Mouse (Mus musculus): ENCODE data around the gene Gpi1. TPM values are rescaled to one million over a fixed set of nuclear protein-coding genes. Genes with fewer than 3 reads are reported as not detected.

Gpi1 gene
- polyA plus RNA-seq (2012; rRNA removed) = 242 and 345 TPM in 2 replicates

DNA sequence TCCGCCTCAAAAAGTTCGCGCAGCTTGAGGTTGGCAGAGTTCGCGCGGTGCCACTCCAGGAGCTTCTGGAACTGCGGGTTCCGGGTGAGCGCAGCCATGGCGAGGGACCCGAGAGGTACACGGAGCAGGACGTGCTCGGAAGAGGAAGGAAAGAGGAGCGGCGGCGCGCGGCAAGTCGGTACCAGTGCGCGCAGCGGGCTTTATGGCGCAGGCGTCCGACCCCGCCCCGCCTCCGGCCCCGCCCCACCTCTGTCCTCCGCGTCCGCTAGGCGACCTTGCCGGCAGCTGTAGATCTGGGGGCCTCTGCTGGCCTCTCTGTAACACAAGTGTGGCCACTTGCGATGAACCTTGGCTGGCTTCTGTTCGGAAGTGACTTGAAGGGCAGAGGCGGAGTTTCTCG lies at the start of gene Gpi1:
Gene Gpi1, minus strand, starts transcription at position 221 of the 400 bp plus-strand sequence.
- DNase-seq (ENCODE audit: low spot score) = peak; percentile 77

DNA sequence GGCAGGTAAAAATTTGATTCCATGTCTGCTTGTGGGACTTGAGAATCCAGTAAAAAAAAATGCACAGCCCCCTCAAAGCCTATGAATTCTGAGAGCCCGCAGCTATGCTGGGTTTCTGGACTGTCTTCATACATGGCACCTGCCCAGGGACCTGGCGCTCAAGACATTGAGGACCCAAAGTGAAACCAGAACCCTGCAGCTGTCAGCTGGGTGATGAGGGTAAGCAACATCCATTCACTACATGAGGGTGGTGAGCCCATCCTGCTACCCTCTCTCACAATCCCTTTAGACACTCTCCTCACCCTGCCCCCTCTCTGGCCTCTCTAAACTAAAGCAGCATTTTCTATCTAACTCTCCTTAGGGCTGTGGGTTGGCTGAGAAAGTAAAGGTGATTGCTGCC lies 47.5 kb upstream of the Gpi1 start:
- no peak for DNase-seq (ENCODE audit: low spot score)

DNA sequence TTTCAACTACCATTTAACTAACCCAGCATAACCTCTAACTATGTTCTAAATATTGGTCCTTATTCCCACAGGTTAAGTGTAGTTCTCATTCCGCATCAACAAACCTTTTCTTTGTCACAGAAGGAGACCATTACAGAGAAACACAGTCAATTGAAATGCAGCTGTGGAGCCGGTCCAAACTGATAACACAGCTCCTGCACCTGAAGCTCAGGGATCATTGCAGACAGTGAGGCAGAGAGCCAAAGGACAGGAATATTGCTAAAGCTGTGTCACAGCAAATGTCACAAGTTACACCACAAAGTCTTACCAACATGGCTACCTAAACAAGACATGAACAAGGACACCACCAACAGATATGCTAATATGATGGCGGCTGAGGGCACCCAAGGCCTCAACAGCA lies 45.9 kb upstream of the Gpi1 start:
- DNase-seq (ENCODE audit: low spot score) = no peak

DNA sequence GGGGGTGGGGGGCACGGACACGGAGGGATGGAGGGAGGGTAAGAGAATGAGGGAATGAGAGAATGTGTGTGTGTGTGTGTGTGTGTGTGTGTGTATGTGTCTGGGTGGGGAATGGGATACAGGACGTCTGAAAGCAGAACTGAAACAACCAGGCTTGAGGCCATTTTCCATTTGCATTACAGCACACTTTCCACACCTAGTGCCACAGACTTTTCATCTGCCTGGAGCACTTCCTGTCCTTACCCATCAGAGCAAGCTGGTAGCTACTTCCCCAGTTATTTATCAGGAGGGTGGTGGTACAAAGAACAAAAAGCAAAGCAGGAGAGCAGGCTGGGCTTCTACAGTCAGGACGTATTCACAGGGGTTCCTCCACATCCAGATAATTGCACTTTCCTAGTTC lies 42.3 kb upstream of the Gpi1 start:
- DNase-seq (ENCODE audit: low spot score) = no peak

DNA sequence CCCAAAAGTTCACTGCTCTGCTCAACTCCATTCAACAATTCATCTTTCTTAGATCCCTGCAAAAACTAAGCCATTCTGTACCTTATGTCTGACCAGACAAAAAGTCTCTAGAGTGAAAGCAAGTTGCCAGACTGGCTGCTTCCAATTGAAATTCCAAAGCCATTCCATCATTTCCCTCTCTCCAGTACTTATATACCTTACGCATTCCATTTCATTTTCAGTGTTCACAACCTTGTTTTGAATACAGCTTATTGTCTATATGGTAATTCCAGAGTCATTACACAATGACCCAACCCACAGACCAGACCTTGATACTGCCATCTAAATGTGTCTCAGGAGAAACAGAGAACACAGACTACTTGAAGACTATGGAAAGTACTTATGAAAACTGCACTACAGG lies 38.3 kb upstream of the Gpi1 start:
- no peak for DNase-seq (ENCODE audit: low spot score)

DNA sequence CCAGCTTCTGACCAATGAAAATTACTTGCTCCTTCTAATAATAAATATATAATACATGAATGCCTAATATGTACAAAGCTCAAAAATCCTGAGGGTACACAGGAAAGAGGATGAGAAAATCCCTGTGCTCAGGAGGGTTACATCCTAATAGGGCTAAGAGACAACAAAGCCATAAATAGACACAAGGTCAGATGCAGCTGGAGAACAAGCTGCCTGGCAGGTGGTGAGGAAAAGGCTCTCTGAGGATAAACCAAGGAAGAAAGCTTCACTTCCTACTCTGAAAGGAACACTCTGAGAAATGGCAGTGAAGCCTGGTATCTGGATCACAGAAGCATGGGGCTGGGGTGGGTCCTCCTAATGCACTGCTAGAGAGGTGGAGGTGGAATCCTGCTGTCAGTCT lies 36.3 kb upstream of the Gpi1 start:
- no peak for DNase-seq (ENCODE audit: low spot score)

DNA sequence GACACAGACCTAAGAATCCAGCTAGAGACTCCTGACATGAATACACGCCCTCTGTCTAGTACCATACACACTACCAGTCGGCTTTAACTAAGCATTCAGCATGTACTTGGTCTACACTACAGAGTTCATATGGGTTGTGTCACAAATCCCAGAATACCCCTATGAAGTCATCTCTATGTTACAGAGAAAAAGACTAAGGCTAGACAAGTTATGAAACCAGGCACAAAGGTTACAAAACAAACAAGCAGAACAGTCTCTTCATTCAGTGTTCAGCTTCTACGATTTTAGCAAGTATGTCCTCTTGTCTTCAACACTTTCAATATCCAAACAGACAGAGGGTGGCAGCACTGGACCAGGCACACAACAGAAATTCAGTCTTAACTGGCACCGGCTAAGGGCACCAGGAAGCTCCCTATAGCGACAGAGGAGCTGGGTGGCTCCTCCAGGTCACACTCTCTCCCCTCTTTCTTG lies 35.8 kb upstream of the Gpi1 start:
- DNase-seq (ENCODE audit: low spot score) = peak; percentile 35

DNA sequence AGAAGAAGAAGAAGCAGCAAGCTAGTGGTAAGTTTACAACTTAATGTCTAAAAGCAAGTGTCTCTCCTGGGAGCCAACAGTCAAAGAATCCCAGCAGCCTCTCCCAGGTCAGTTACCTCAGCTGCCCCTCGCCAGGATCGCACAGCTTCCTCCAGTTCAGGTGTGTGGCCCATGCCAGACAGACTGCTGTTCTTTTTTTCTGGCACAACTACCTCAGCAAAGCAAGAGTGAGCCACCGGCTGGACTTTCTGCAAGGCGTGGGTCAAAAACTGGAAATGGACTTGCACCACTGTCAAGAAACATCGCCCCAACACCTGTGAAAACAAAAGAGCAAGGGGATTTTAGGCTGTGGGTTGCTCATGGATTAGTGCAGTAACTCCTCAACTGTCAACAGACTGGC lies 33.3 kb upstream of the Gpi1 start:
- DNase-seq (ENCODE audit: low spot score) = no peak

DNA sequence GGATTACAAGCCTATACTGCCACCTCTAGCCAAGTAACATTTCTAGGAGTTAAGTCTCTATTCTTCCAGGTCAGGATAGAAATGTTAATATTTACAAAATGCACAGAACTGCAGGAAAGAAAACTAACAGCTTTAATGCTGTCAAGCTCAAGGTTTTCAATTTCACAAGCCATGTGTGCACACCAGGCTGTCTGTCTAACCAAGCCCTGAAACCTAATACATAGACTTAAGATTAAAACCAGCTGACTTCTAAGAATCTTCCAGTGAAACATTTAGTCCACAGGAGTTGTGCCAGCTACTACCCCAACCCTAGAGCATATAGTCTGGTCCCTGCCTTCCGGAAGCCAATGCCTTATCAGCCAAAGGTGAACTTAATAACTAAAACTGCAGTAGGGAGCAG lies 28.3 kb upstream of the Gpi1 start:
- no peak for DNase-seq (ENCODE audit: low spot score)

DNA sequence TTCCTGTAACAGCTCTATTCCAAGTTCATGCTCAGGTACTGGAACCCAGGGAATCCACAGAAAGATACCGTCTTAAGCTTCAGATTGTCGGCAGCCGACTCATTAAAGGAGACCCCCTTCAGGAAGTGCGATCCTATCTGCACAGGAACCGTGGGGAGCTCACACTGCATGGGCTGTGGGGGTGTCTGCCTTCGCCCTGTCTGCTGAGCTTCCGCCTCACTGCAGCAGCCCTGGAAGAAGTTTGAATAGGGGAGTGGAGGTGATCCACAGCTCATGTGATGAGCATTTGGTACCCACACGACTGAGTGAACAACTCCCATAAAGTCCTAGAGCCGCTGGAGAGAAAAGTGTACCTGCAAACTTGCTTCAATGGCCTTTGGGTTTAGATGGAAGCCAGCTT lies 27.1 kb upstream of the Gpi1 start:
- DNase-seq (ENCODE audit: low spot score) = no peak

DNA sequence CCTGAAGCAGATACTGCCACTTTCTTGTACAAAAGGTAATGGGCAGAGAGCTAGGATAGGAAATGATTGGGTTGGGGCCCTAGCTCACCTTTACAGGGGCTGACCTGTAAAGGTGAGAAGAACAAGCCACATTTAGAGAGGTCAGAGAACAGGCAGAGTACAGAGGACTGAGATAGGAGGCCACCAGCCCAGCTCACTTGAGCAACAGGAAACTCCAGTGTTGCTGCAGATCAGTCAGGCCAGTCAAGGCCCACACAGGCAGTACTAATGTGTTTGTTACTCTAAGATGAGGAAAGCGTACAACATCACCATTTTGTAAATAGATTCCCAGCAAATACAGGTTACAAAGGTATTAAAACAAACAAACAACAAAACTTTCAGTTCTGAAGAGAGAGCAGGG lies 25.8 kb upstream of the Gpi1 start:
- no peak for DNase-seq (ENCODE audit: low spot score)

DNA sequence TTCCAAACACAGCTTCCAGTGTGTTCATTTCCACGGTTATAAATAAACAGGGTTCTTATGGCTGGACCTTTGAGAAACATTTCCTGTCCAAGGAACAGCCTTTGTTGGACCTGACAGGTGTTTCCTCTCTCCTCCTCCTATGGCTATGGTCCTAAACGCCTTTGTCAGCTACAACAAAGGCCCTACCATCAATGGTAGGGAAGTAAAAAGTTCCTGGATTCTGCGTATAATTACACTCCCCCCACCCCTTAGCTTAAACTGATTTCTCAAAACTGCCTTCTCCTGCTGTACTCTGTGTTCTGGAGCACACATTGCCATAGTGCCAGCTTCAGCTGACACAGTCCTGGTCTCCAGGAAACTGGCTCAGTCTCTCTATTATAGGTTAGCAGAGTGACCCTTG lies 25.0 kb upstream of the Gpi1 start:
- no peak for DNase-seq (ENCODE audit: low spot score)

DNA sequence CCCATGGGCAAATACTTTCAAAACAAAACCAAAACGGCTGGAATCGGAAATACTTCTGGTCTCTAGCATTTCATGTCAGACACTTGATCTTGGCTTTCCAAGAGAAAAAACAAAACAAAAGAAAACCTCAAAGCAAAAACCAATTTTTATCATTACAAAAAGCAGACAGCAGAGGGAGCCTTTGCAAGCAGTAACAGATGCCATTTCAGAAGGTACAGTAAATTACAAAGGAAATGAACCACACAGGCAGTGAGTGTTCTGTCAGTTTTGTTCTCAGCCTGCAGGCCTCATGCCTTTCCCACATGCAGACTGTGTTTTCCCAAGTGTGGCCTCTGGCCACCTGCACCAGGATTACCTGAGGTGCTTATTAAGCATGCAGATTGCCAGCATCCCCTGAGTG lies 21.9 kb upstream of the Gpi1 start:
- DNase-seq (ENCODE audit: low spot score) = no peak

DNA sequence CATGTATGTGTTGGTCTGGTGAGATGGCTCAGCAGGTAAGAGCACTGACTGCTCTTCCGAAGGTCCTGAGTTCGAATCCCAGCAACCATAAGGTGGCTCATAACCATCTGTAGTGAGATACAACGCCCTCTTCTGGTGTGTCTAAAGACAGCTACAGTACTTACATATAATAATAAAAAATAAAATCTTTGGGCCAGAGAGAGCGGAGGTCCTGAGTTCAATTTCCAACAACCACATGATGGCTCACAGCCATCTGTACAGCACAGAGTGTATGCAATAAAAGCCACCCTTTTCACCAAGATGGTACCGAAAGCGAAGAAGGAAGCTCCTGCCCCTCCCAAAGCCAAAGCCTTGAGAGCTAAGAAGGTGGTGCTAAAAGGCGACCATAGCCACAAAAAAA lies 20.6 kb upstream of the Gpi1 start, which contains the start of gene Gm6096:
Gene Gm6096, plus strand, starts transcription at position 301 of the 400 bp plus-strand sequence.
- DNase-seq (ENCODE audit: low spot score) = no peak

DNA sequence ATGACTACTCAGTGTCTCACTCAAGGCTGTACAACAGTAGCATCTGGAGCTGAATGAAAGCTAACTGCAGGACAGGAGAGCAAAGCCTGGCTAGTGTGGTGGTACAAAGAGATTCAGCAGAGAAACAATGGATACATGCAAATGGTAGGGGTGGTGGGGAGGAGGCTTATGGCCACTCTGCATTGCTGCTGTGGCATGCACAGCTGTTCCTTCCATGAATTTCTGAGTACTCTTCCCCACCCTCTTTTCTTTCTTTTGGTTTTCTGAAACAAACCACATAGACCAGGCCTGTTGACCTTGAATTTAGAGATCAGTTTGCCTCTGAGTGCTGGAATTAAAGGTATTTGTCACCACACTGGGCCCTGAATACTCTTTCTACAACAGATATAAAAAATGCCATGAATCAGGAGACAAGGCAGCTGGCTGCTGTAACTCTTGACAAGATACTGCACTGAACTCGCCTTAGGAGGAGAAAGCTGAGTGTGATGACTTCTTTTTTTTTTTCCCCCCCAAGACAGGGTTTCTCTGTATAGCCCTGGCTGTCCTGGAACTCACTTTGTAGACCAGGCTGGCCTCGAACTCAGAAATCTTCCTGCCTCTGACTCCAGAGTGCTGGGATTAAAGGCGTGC lies 16.8 kb upstream of the Gpi1 start:
- DNase-seq (ENCODE audit: low spot score) = no peak

DNA sequence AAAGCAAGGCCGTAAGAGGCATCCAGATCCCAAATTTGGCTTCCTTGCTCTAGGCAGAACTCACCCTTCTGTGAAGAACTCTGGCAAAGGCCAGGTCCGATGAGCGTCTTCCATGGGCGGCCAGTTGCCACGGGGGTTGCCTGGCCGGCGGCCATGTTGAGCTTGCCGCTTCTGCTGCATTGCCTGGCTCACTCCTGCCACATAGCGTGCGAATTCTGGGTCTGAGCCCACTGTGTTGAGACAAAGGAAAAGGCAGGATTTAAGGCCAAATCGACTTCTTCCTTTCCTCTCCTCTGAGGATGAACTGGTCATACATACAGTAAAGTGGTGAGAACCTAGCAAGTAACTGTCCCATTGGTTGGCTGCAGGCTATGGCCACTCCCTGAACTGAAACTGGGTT lies 12.0 kb upstream of the Gpi1 start:
- no peak for DNase-seq (ENCODE audit: low spot score)

DNA sequence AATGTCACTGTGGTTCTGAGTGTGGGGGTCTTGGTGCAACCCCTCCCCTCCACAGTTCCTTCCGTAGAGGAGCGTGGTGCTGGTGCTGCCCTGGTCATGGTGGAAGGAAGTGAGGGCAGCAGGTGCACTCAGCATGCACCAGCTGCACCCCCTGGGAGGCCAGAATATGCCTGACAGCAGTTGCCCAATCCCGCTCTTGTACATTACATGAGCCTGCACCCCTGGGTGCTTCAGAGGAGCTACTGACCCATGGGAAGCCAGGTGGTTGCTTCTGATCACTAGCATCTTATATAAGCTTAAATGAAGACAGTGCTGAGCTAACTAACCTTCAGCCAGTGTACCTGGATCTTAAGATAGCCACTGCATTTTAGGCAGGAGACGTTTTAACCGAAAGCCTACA lies 8.0 kb upstream of the Gpi1 start:
- no peak for DNase-seq (ENCODE audit: low spot score)

DNA sequence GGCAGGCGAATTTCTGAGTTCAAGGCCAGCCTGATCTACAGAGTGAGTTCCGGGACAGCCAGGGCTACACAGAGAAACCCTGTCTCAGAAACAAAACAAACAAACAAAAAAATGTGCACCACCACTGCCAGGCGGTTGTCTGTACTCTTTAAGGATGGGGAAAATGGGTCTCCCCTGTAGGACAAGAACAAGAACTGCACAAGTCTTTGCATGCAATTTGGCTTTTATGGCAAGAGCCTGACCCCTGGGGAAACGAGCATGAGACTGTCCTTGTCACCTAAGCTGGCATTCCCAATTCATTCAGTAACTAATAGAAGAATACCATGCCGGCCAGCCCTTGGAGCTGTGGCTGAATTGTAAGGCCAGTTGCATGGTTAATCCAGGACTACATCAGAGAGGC lies 5.5 kb upstream of the Gpi1 start:
- DNase-seq (ENCODE audit: low spot score) = no peak

DNA sequence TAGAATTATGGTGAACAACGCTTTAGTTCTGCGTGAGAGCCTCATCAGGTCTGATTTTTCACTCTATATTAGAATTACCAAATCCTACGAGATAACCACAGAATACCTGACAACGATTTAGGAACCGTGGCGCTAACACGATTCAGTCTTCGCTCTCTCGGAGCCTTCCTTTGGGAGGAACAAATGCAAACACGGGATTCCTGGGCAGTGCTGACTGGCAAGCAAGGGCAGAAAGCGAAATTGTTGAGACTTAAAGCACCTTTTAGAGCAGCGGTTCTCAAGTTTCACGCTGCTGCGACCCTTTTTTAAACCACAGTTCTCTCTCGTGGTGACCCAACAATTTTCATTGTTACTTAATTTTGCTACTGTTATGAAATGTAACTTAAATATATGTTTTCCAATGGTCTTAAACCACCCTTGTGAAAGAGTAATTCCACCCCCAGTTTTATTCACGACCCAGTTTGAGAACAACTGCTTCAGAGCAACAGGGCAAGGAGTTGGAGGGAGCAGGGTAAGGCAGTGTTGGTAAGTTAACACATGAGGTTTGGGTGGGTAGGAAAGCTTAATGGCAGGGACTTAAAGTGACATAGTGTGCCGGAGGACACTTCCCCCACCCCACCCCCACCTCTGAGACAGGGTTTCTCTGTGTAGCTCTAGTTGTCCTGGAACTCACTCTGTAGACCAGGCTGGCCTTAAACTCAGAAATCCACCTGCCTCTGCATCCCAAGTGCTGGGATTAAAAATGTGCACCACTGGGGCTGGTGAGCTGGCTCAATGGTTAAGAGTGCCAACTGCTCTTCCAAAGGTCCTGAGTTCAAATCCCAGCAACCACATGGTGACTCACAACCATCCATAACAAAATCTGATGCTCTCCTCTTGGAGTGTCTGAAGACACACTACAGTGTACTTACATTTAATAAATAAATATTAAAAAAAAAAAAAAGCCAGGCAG lies 4.8 kb upstream of the Gpi1 start:
- DNase-seq (ENCODE audit: low spot score) = no peak

DNA sequence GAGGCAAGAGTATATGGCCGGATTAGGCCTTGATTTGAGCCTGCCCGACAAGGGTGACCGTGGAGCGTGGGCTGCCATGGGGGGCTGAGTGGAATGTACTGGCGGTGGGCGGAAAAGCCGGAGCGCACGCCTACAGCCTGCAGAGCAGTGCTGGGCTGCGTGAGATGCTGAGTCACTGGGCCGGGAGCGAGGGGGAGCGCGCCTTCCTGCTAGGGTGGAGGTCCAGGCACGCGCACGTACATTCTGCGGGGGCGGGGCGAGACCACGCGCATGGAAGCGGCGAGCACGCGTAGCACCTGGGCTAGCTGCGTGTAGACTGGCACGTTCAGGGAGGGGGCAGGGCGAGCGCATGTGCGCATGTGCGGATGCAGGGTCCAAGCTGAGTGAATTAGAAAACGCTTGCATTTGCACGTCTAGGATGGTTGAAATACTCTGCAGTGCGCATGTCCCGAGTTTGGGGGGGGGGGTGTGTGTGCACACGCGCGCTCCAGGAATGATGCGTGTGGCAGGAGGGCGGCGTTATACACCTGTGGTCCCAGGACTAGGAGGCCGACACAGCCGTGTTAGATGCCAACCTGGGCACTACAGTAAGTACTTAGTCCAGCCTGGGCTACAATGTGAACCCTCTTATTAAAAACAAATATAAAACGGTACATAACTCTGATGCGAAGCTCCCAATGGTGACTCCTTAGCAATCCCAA lies 3.9 kb upstream of the Gpi1 start:
- peak; percentile 97 for DNase-seq (ENCODE audit: low spot score)

DNA sequence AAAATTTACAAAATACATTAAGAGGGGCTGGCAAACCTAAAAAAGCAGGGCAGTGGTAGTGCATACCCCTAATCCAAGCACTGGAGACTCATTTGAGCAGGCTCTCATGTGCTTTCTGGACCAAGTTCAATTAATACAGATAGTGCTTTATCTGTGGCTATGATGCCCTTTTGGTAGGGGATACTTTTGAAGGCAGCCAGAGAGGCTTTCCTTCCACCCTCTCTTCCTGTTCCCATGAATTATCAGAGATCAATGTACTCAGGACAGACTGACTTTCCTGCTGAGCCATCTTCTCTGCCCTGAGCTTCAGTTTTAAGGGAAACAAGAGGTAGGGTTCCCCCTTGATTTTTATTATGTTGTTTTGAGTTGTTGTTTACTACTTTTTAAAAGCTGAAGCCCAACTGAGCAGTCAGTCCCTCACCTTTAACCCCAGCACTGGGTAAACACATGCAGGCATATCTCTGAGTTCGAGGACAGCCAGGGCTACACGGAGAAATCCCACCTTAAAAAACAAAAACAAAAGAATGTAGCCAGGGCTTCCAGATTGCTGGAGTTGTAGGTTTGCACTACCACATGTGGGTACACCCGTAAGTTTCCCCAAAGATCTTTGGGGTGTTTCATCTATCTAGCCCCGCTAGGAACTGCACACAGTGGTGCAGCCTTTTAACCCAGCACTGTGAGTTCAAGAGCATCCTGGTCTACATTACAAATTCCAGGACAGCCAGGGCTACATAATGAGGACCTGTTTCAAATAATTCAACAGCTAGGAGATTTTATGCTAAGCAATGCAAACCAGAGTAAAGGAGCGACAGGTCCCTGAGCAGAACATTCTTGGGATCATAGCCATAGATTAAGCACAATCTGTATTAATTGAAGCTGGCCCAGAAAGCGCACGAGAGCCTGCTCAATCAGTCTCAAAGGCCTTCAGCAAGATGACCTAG lies 2.9 kb upstream of the Gpi1 start:
- no peak for DNase-seq (ENCODE audit: low spot score)
